Mouse (Mus musculus): ENCODE measurements around the gene Fut4. TPM values are rescaled to one million over a fixed set of nuclear protein-coding genes. Genes with fewer than 3 reads are reported as not detected.
A peak's percentile ranks its signal among the peaks of the same experiment; 100 is the strongest.

Fut4 gene
- polyA plus RNA-seq (2012; rRNA removed), result 0.22 and 0.26 TPM in 2 replicates

- no peaks in the 10 kb centered on the region; the same call in 1 of the 2 replicates for H3K27me3 ChIP-seq (ENCODE audit: control insufficient read depth, insufficient read depth, low read length)
- no peak for TF ChIP-seq POLR2A (IDR thresholded peaks at IDR 0.05; ENCODE audit: borderline replicate concordance, insufficient read depth, low read length)
- TF ChIP-seq CTCF (IDR thresholded peaks at IDR 0.05; ENCODE audit: borderline replicate concordance, insufficient read depth, low read depth, low read length), result no peak
- 2% methylated on average over 28 of the region's 28 CpGs for WGBS
- H3K4me3 ChIP-seq (replicated peaks; ENCODE audit: insufficient read depth, low read depth, low read length), result no peak within 1 kb of the TSS
- H3K4me1 ChIP-seq (ENCODE audit: control insufficient read depth, insufficient read depth, low read length), result no peaks in the 10 kb centered on the region
- DNase-seq, result peak in 1 of 2 experiments; percentile 14
- H3K27ac ChIP-seq (ENCODE audit: insufficient read depth, low read length), result no peak within 1 kb of the TSS
These were observed at the start of gene Fut4 for GRCm38 (mm10) chr9:14752001-14752522. Gene Fut4, minus strand, starts transcription at chr9:14752393.

GRCm38 (mm10) chr9:14787356-14787755, 35.2 kb upstream of the Fut4 start:
- 87% methylated on average over 6 of the region's 6 CpGs for WGBS
- no peak for DNase-seq
- Histone ChIP-seq H3K4me3 (replicated peaks; ENCODE audit: insufficient read depth, low read depth, low read length) (no peak overlapping the region), H3K27me3 (ENCODE audit: control insufficient read depth, insufficient read depth, low read length) (no peaks in the 10 kb centered on the region), H3K4me1 (ENCODE audit: control insufficient read depth, insufficient read depth, low read length) (no peaks in the 10 kb centered on the region), H3K27ac (ENCODE audit: insufficient read depth, low read length) (no peak overlapping the region)
- TF ChIP-seq CTCF (IDR thresholded peaks at IDR 0.05; ENCODE audit: borderline replicate concordance, insufficient read depth, low read depth, low read length) (no peak), POLR2A (IDR thresholded peaks at IDR 0.05; ENCODE audit: borderline replicate concordance, insufficient read depth, low read length) (no peak)

GRCm38 (mm10) chr9:14784039-14785002, 32.1 kb upstream of the Fut4 start, which contains the start of the genes Mre11a and Ankrd49:
Gene Mre11a, plus strand, starts transcription at chr9:14784654.
Gene Ankrd49, minus strand, starts transcription at chr9:14784856.
- Histone ChIP-seq H3K4me3 (replicated peaks; ENCODE audit: insufficient read depth, low read depth, low read length) (peak within 1 kb of the TSS; percentile 89), H3K27ac (ENCODE audit: insufficient read depth, low read length) (peak within 1 kb of the TSS; percentile 83), H3K4me1 (ENCODE audit: control insufficient read depth, insufficient read depth, low read length) (no peaks in the 10 kb centered on the region), H3K27me3 (ENCODE audit: control insufficient read depth, insufficient read depth, low read length) (no peaks in the 10 kb centered on the region)
- TF ChIP-seq CTCF (IDR thresholded peaks at IDR 0.05; ENCODE audit: borderline replicate concordance, insufficient read depth, low read depth, low read length) (no peak), POLR2A (IDR thresholded peaks at IDR 0.05; ENCODE audit: borderline replicate concordance, insufficient read depth, low read length) (peak; percentile 60; the same call in 1 of the 2 replicates)
- peak; percentile 94 to 96 for DNase-seq
- under 1% methylated on average over 62 of the region's 62 CpGs for WGBS

- Histone ChIP-seq H3K27me3 (ENCODE audit: control insufficient read depth, insufficient read depth, low read length) (no peaks in the 10 kb centered on the region), H3K4me1 (ENCODE audit: control insufficient read depth, insufficient read depth, low read length) (no peaks in the 10 kb centered on the region), H3K27ac (ENCODE audit: insufficient read depth, low read length) (no peak overlapping the region), H3K4me3 (replicated peaks; ENCODE audit: insufficient read depth, low read depth, low read length) (no peak overlapping the region)
- TF ChIP-seq POLR2A (IDR thresholded peaks at IDR 0.05; ENCODE audit: borderline replicate concordance, insufficient read depth, low read length) (no peak), CTCF (IDR thresholded peaks at IDR 0.05; ENCODE audit: borderline replicate concordance, insufficient read depth, low read depth, low read length) (no peak)
- 46% methylated on average over 13 of the region's 13 CpGs for WGBS
- no peak for DNase-seq
These were observed 26.1 kb upstream of the Fut4 start for GRCm38 (mm10) chr9:14778341-14778740.

- Histone ChIP-seq H3K4me1 (ENCODE audit: control insufficient read depth, insufficient read depth, low read length) (0 out of 2 replicates have a peak, but pooled peaks cover 3% of the 10 kb centered on the region), H3K27ac (ENCODE audit: insufficient read depth, low read length) (no peak overlapping the region), H3K27me3 (ENCODE audit: control insufficient read depth, insufficient read depth, low read length) (no peaks in the 10 kb centered on the region), H3K4me3 (replicated peaks; ENCODE audit: insufficient read depth, low read depth, low read length) (no peak overlapping the region)
- no peak for DNase-seq
- WGBS, result 24% methylated on average over 2 of the region's 2 CpGs
- TF ChIP-seq POLR2A (IDR thresholded peaks at IDR 0.05; ENCODE audit: borderline replicate concordance, insufficient read depth, low read length) (no peak), CTCF (IDR thresholded peaks at IDR 0.05; ENCODE audit: borderline replicate concordance, insufficient read depth, low read depth, low read length) (no peak)
These were observed 21.6 kb upstream of the Fut4 start for GRCm38 (mm10) chr9:14773813-14774212.

- no peak for DNase-seq
- WGBS, result 85% methylated on average over 2 of the region's 2 CpGs
- TF ChIP-seq CTCF (IDR thresholded peaks at IDR 0.05; ENCODE audit: borderline replicate concordance, insufficient read depth, low read depth, low read length) (no peak), POLR2A (IDR thresholded peaks at IDR 0.05; ENCODE audit: borderline replicate concordance, insufficient read depth, low read length) (no peak)
- Histone ChIP-seq H3K4me3 (replicated peaks; ENCODE audit: insufficient read depth, low read depth, low read length) (no peak overlapping the region), H3K27me3 (ENCODE audit: control insufficient read depth, insufficient read depth, low read length) (no peaks in the 10 kb centered on the region), H3K4me1 (ENCODE audit: control insufficient read depth, insufficient read depth, low read length) (0 out of 2 replicates have a peak, but pooled peaks cover 3% of the 10 kb centered on the region), H3K27ac (ENCODE audit: insufficient read depth, low read length) (no peak overlapping the region)
These were observed 19.9 kb upstream of the Fut4 start for GRCm38 (mm10) chr9:14772074-14772473.

- no peak for DNase-seq
- WGBS, result 9% methylated on average over 23 of the region's 23 CpGs
- Histone ChIP-seq H3K27me3 (ENCODE audit: control insufficient read depth, insufficient read depth, low read length) (no peaks in the 10 kb centered on the region), H3K27ac (ENCODE audit: insufficient read depth, low read length) (no peak within 1 kb of the TSS), H3K4me1 (ENCODE audit: control insufficient read depth, insufficient read depth, low read length) (0 out of 2 replicates have a peak, but pooled peaks cover 3% of the 10 kb centered on the region), H3K4me3 (replicated peaks; ENCODE audit: insufficient read depth, low read depth, low read length) (no peak within 1 kb of the TSS)
- TF ChIP-seq CTCF (IDR thresholded peaks at IDR 0.05; ENCODE audit: borderline replicate concordance, insufficient read depth, low read depth, low read length), result no peak
- TF ChIP-seq POLR2A (IDR thresholded peaks at IDR 0.05; ENCODE audit: borderline replicate concordance, insufficient read depth, low read length), result no peak
These were observed 18.7 kb upstream of the Fut4 start, which contains the start of gene 1700012B09Rik for GRCm38 (mm10) chr9:14770803-14771471. Gene 1700012B09Rik, minus strand, starts transcription at chr9:14771030.

Measured in cerebellum, adult 2 months (tissue).